Mouse (Mus musculus) neural tube, embryonic 12.5 days (tissue): ENCODE measurements around the gene Nek11. TPM values are rescaled to one million over a fixed set of nuclear protein-coding genes. Genes with fewer than 3 reads are reported as not detected.
A peak's percentile ranks its signal among the peaks of the same experiment; 100 is the strongest.

Source experiments
- ATAC-seq: fragments of 200-750 bp; cut with Nextera tagmentation; 2 replicates; pipeline ENCODE4 v1.8.0; 2017; ENCODE audit warnings: low read depth, mild to moderate bottlenecking, moderate TSS enrichment, moderate library complexity; ENCODE audit not compliant: low FRiP score
- H3K27ac ChIP-seq: fragments of 300-500 bp; sonication (generic); 2 replicates; pipeline ENCODE4 v1.5.1; 2016
- H3K27me3 ChIP-seq: fragments of 300-500 bp; sonication (generic); replicated peaks from 2 replicates; pipeline ENCODE4 v1.6.1; 2016; ENCODE audit warnings: mild to moderate bottlenecking
- H3K36me3 ChIP-seq: fragments of 300-500 bp; sonication (generic); 2 replicates; pipeline ENCODE4 v1.6.1; 2016; ENCODE audit warnings: mild to moderate bottlenecking
- H3K4me1 ChIP-seq: fragments of 300-500 bp; sonication (generic); 2 replicates; pipeline ENCODE4 v1.6.1; 2016
- H3K4me2 ChIP-seq: fragments of 300-500 bp; sonication (generic); replicated peaks from 2 replicates; pipeline ENCODE4 v1.6.1; 2016; ENCODE audit warnings: mild to moderate bottlenecking
- H3K4me3 ChIP-seq: fragments of 300-500 bp; sonication (generic); 2 replicates; pipeline ENCODE4 v1.5.1; 2016
- H3K9ac ChIP-seq: fragments of 300-500 bp; sonication (generic); 2 replicates; pipeline ENCODE4 v1.6.1; 2016; ENCODE audit warnings: mild to moderate bottlenecking
- H3K9me3 ChIP-seq: fragments of 300-500 bp; sonication (generic); 2 replicates; pipeline ENCODE4 v1.6.1; 2016; ENCODE audit warnings: mild to moderate bottlenecking
- WGBS: fragments of 180-500 bp; shearing (Covaris S2); methylation state at CpG from one replicate; pipeline ENCODE4 v1.1.7; 2016; 5-methylcytosine and 5-hydroxymethylcytosine counted together
- polyA plus RNA-seq: library from polyadenylated mRNA; unstranded; fragments of >200 nt; fragmentation: Nextera tagmentation; extraction: Ambion mirVana; gene quantifications from 2 replicates; pipeline ENCODE4 v1.2.1, GENCODE M21; 2016

Gene Nek11
- polyA plus RNA-seq, 1 experiment from 2014 or later: 1.5 TPM

DNA sequence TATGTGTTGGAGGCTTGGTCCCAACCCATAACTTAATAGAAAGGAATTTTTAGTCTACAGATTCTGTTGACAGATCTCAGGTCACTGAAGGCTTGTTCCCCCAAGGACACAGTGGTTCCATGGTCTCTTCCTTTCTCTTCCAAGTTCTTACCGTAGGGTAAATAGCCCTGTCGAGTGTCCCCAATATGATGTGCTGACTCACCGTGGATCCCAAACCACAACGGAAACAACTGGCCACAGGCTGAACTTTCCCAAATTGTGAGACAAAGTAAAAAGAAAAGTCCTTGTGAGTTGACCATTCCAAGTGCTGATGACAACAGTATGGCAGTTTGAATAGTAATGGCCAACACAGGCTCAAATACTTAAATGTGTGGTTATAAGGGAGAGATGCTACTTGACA, 144.1 kb downstream of the Nek11 start:
- ATAC-seq: no peak
- Histone ChIP-seq H3K9me3 (no peaks in the 10 kb centered on the region), H3K4me1 (peaks cover 15% of the 10 kb centered on the region), H3K9ac (no peak overlapping the region), H3K4me3 (no peak overlapping the region), H3K27me3 (no peaks in the 10 kb centered on the region), H3K36me3 (no peaks in the 10 kb centered on the region), H3K4me2 (no peak overlapping the region), H3K27ac (no peak overlapping the region)
- WGBS: 98% methylated on average over 4 of the region's 4 CpGs

DNA sequence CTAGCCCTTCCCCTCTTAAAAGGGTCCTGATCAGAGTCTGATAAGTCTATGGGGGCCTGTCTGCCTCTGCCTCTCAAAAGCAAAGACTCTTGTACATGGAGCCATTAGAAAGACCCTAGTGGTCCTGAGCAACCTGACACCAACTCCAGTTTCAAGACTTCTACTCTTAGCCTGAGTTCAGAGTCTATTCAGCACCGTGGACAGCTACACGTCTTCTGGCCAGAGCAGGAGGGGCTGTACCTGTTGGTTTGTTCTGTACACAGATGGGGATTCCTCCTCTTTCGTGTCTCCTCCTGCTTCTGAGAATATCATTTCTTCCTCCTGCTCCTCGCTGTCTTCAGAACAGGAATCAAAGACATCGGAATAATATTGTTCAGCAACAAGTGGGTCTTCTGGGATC, 151.3 kb downstream of the Nek11 start:
- WGBS: 38% methylated on average over 5 of the region's 5 CpGs
- Histone ChIP-seq H3K4me1 (no peaks in the 10 kb centered on the region), H3K9ac (no peak overlapping the region), H3K27me3 (no peaks in the 10 kb centered on the region), H3K4me2 (no peak overlapping the region), H3K4me3 (no peak overlapping the region), H3K9me3 (no peaks in the 10 kb centered on the region), H3K27ac (no peak overlapping the region), H3K36me3 (no peaks in the 10 kb centered on the region)
- ATAC-seq: no peak

DNA sequence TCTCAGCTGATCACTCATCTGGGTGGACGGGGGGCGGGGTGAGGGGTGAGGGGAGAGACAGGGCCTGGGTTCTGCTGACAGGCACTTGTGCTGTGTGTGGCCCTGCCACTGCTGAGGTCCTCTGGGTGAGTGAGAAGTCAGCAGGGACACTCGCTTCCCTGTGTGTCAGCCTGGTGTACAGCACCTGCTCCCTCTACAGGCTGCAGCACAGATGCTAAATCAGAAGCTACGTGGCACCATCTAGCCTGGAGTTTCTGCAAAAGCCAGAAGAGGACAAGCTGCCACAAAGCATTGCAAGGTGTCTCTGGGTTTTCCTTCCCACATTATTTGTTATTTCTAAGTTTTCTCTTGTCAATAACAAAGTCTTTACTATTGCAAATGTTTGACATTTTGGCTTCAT, 180.9 kb downstream of the Nek11 start:
- ATAC-seq: no peak
- no peaks in the 10 kb centered on the region for H3K9me3 ChIP-seq
- H3K36me3 ChIP-seq: no peaks in the 10 kb centered on the region
- no peak overlapping the region for H3K4me2 ChIP-seq
- no peaks in the 10 kb centered on the region for H3K27me3 ChIP-seq
- no peak overlapping the region for H3K27ac ChIP-seq
- H3K9ac ChIP-seq: no peak overlapping the region
- WGBS: 61% methylated on average over 4 of the region's 4 CpGs
- H3K4me3 ChIP-seq: no peak overlapping the region
- H3K4me1 ChIP-seq: no peaks in the 10 kb centered on the region

DNA sequence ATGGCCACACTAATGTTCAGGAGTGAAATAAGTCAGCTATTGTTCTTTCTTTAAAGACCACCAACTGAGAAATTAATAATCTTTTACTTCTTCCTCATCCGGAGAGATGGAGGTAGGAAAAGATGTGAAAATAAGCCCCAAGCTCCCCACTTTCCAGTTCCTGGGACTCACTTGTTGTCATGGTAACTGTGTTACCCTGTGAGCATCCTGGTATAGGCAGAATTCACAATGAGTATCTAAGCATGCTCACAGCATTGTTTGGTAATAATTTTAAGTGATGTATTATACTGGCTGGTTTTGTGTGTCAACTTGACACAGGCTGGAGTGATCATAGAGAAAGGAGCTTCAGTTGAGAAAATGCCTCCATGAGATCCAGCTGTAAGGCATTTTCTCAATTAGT, 195.0 kb downstream of the Nek11 start:
- Histone ChIP-seq H3K4me3 (no peak overlapping the region), H3K4me2 (no peak overlapping the region), H3K27me3 (no peaks in the 10 kb centered on the region), H3K4me1 (no peaks in the 10 kb centered on the region), H3K9ac (no peak overlapping the region), H3K27ac (no peak overlapping the region), H3K36me3 (no peaks in the 10 kb centered on the region), H3K9me3 (no peaks in the 10 kb centered on the region)
- ATAC-seq: no peak
- WGBS: 37% methylated on average over 1 of the region's 1 CpGs

DNA sequence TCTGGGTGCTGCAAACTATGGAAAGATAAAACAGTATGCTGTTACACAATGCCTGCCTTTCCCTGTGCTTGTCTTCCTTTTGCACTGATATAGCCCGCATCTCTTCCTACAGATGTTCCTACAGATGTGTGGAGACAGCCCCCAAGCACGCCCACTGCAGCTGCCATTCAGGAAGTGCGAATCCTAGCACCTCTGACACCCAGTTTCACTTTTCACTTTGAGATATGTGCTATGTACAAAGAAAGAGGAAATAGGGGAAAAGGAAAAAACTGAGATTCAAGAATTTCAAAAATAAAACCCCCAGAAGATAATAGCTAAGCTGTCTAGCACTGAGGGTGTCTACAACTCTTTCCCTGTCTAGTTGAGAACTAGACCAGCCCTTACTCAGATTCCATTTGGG, 208.6 kb downstream of the Nek11 start:
- Histone ChIP-seq H3K27me3 (no peaks in the 10 kb centered on the region), H3K4me2 (no peak overlapping the region), H3K36me3 (no peaks in the 10 kb centered on the region), H3K27ac (no peak overlapping the region), H3K4me3 (no peak overlapping the region), H3K9ac (no peak overlapping the region), H3K4me1 (no peaks in the 10 kb centered on the region), H3K9me3 (no peaks in the 10 kb centered on the region)
- 77% methylated on average over 3 of the region's 3 CpGs for WGBS
- ATAC-seq: no peak

DNA sequence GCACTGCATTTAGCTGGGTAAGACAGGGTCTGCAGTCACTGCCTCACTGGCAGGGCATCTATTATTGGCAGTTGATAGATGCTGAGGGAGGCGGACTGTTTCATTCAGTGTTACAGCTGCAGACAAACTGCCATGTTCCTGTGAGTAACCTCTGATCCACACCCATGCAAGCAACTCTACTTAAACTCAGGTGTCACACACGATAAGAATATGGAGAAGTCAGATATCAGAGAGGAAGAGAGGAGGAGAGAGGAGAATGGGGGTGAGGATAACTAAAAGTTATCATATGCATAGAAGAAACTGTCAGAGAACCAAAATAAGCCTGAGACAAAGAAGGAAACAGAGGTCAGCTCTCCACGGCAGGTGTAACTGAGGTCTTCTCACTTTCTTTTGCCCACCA, 212.9 kb downstream of the Nek11 start:
- no peaks in the 10 kb centered on the region for H3K36me3 ChIP-seq
- H3K9ac ChIP-seq: no peak overlapping the region
- H3K4me1 ChIP-seq: no peaks in the 10 kb centered on the region
- H3K27ac ChIP-seq: no peak overlapping the region
- 92% methylated on average over 3 of the region's 3 CpGs for WGBS
- no peak overlapping the region for H3K4me2 ChIP-seq
- no peak overlapping the region for H3K4me3 ChIP-seq
- no peak for ATAC-seq
- no peaks in the 10 kb centered on the region for H3K27me3 ChIP-seq
- H3K9me3 ChIP-seq: no peaks in the 10 kb centered on the region

DNA sequence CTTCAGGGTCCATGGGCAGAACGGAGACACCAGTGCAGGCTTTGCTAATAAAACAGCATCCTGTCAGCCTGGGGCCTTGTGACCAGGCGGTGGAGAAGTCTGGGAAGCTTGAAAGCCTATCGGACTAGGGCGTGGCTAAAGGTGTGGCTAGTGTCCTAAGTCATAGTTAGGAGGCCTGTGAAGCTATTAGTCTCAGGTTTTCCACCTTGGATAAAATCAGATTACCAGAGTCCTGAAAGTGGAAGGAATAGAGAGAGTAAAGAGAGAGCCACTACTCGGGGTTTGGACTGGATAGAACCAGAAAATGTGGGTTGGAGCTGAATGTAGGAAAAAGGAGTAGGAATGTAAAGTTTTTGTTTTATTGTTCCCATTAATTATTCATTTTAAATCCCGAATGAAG, 250.3 kb downstream of the Nek11 start, which contains the start of gene 1700080E11Rik:
TSS of gene 1700080E11Rik (minus strand) at position 101 of the 400 bp plus-strand sequence.
- no peak for ATAC-seq
- Histone ChIP-seq H3K9ac (no peak within 1 kb of the TSS), H3K4me3 (no peak within 1 kb of the TSS), H3K36me3 (no peaks in the 10 kb centered on the region), H3K4me1 (no peaks in the 10 kb centered on the region), H3K4me2 (no peak within 1 kb of the TSS), H3K9me3 (no peaks in the 10 kb centered on the region), H3K27me3 (no peaks in the 10 kb centered on the region), H3K27ac (no peak within 1 kb of the TSS)
- 83% methylated on average over 6 of the region's 6 CpGs for WGBS

DNA sequence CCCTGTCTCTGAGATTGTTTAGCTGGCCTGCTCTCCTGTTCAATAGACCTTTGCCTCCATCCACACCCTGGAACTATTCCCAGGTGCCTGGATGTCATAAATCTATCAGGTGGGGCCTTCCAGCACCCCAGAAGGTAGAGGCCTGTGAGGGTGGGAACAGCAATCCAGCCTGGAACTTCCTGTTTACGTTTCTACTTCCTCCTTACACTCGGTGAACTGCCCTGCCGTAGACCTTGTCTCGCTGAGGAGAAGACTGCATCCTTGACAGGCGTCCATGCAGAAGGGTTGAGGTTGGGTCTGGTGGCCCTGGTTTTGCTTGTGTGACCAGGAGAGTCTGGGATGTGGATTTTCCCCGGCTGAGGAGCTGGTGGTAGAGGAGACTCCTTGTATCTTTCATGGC, 256.1 kb downstream of the Nek11 start:
- Histone ChIP-seq H3K4me3 (no peak overlapping the region), H3K36me3 (no peaks in the 10 kb centered on the region), H3K4me1 (no peaks in the 10 kb centered on the region), H3K27me3 (no peaks in the 10 kb centered on the region), H3K27ac (no peak overlapping the region), H3K9me3 (no peaks in the 10 kb centered on the region), H3K9ac (no peak overlapping the region), H3K4me2 (no peak overlapping the region)
- WGBS: 84% methylated on average over 6 of the region's 6 CpGs
- ATAC-seq: no peak

DNA sequence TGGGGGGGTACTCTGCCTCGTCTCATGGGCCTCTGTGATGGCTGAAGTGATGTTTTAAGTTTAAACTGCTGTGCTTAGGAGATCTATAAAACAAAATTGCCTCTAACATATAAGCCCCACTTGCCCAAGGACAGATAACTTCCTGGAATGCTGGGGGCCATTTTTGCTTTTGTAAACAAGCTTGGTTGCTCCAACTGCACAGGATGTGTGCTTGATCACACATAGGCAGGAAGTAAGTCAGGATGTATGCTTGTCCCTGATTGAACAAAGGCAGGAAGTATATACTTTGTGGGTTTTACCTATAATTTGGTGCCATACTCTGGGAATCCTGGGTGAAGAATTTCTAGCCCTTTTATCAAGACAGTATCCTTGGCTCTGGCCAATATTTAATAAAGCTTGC, 258.9 kb downstream of the Nek11 start:
- no peak overlapping the region for H3K4me2 ChIP-seq
- peaks cover 3% of the 10 kb centered on the region; the same call in 1 of the 2 replicates for H3K4me1 ChIP-seq
- no peaks in the 10 kb centered on the region for H3K27me3 ChIP-seq
- no peaks in the 10 kb centered on the region for H3K9me3 ChIP-seq
- no peaks in the 10 kb centered on the region for H3K36me3 ChIP-seq
- ATAC-seq: no peak
- H3K27ac ChIP-seq: no peak overlapping the region
- WGBS: 43% methylated on average over 1 of the region's 1 CpGs
- H3K9ac ChIP-seq: no peak overlapping the region
- no peak overlapping the region for H3K4me3 ChIP-seq

DNA sequence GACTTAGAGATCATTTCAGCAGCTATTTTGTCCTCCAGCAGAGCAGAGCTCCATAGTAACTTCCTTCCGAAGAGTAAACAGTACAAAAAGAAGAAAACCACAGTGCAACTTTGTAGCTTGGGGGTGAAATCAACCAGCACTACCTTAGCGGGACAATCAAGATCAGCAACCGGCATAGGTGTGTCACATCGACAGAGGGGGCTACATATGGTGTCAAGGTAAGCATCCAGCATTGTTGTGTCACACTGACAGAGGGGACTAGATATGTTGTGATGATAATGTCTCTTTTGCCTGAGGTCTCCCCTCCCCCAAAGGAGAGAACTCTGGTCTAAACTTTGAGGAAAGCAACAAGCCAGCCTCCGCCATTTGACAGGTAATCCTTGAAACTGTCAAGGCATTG, 260.8 kb downstream of the Nek11 start:
- Histone ChIP-seq H3K9me3 (no peaks in the 10 kb centered on the region), H3K4me1 (peaks cover 11% of the 10 kb centered on the region), H3K36me3 (no peaks in the 10 kb centered on the region), H3K27ac (no peak overlapping the region), H3K4me3 (no peak overlapping the region), H3K27me3 (no peaks in the 10 kb centered on the region), H3K4me2 (no peak overlapping the region), H3K9ac (no peak overlapping the region)
- ATAC-seq: no peak
- WGBS: 85% methylated on average over 5 of the region's 5 CpGs

DNA sequence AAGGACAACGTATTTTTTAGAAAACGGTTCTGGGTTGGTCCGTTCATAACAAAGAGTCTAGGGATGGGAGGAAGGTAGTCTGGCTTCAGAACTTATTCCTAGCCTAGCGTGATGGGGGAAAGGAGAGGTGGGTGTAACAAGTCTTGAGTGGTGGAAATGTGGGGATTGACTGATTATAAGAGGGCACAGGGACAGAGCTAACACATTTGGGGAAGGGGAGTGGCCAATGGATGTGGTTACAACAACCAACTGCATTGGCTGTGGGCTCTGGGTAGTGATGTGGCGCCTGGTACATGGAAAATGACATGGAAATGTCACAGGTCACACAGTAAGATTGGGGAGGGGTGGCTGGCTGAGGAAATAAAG, 263.3 kb downstream of the Nek11 start:
- Histone ChIP-seq H3K27me3 (no peaks in the 10 kb centered on the region), H3K9ac (no peak overlapping the region), H3K9me3 (no peaks in the 10 kb centered on the region), H3K4me2 (peak overlapping the region; percentile 79), H3K4me1 (peaks cover 11% of the 10 kb centered on the region), H3K36me3 (no peaks in the 10 kb centered on the region), H3K27ac (no peak overlapping the region), H3K4me3 (peak overlapping the region; percentile 72)
- 25% methylated on average over 5 of the region's 5 CpGs for WGBS
- peak; percentile 42 for ATAC-seq

DNA sequence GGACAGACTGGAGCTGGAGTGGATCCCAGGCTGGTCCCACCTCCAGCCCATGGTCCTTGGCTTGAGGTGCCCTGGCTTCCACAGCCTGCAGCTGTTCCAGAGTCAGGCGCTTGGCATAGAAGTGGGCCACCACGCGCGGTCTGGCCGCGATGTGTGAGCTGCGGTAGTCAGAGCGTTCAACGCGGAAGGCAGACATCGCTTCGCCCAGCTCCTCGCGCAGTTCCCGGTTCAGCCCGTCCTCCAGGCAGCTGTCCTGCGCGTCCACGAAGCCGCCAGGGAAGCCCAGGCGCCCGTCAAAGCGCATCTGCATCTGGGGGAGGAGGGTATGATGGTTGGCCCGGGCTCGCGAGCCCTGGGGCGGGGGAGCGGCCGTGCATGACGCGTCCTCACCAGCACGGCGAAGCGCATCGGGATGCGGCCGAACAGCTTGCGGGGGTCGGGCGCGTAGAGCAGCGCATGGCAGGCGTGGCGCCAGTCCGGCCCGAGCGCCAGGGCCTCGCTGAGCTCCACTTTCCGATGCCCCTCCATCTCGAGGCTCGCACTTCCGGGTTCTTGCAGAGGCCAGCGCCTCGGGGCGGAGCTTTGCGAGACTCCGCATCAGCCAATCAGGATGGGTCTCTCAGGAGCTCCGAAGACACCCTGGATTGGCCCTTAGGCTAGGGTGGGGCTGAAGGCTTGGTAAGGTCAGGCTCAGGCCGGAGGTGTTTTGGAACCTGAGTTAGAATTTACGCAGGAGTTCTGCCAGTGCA, 263.9 kb downstream of the Nek11 start, which contains the start of gene Nudt16:
TSS of gene Nudt16 (minus strand) at position 572 of the 749 bp plus-strand sequence.
- H3K4me1 ChIP-seq: peaks cover 11% of the 10 kb centered on the region
- H3K4me2 ChIP-seq: peak within 1 kb of the TSS; percentile 79
- no peaks in the 10 kb centered on the region for H3K36me3 ChIP-seq
- no peaks in the 10 kb centered on the region for H3K9me3 ChIP-seq
- ATAC-seq: peak; percentile 99
- no peaks in the 10 kb centered on the region for H3K27me3 ChIP-seq
- under 1% methylated on average over 60 of the region's 60 CpGs for WGBS
- H3K4me3 ChIP-seq: peak within 1 kb of the TSS; percentile 72
- H3K9ac ChIP-seq: peak within 1 kb of the TSS; percentile 78
- peak within 1 kb of the TSS; percentile 57 for H3K27ac ChIP-seq

DNA sequence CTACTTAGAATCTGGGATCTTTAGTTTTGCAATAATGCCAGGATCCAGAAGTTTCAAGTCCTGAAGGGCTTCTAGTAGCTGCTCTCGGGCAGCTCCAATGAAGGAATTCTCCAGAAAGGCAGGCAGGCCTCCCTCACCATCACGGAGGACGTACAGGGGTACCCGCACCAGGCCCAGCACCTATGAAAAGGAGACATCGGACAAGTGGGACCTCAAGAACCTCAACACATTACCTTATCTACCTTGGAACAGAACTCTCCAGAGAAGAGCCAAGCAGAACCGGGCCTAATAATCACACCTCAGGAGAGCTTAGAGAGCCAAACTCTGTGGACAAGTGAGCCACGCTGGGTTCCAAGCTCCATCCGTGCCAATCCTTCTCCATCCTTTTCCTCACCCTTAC, 265.0 kb downstream of the Nek11 start:
- H3K36me3 ChIP-seq: no peaks in the 10 kb centered on the region
- no peaks in the 10 kb centered on the region for H3K27me3 ChIP-seq
- no peak overlapping the region for H3K4me3 ChIP-seq
- H3K9me3 ChIP-seq: no peaks in the 10 kb centered on the region
- H3K27ac ChIP-seq: no peak overlapping the region
- no peak overlapping the region for H3K9ac ChIP-seq
- WGBS: 93% methylated on average over 8 of the region's 8 CpGs
- H3K4me2 ChIP-seq: peak overlapping the region; percentile 79
- H3K4me1 ChIP-seq: peaks cover 11% of the 10 kb centered on the region
- ATAC-seq: no peak
